Mouse (Mus musculus) midbrain, embryonic 16.5 days (tissue): Measurements from ENCODE around the gene Apex1. TPM values are rescaled to one million over a fixed set of nuclear protein-coding genes. Genes with fewer than 3 reads are reported as not detected.

Source experiments
- ATAC-seq: fragments of 200-750 bp; cut with Nextera tagmentation; 2 replicates; pipeline ENCODE4 v1.8.0; 2017; ENCODE audit warnings: moderate TSS enrichment
- H3K27ac ChIP-seq: fragments of 300-500 bp; sonication (generic); 2 replicates; pipeline ENCODE4 v1.5.1; 2014; ENCODE audit warnings: mild to moderate bottlenecking, low read length, mixed read lengths
- H3K27me3 ChIP-seq: fragments of 300-500 bp; sonication (generic); 2 replicates; pipeline ENCODE4 v1.6.1; 2014; ENCODE audit warnings: low read depth, low read length, mixed read lengths; ENCODE audit not compliant: control insufficient read depth, insufficient read depth
- H3K36me3 ChIP-seq: fragments of 300-500 bp; sonication (generic); 2 replicates; pipeline ENCODE4 v1.6.1; 2014; ENCODE audit warnings: mild to moderate bottlenecking, low read length, moderate library complexity, mixed read lengths; ENCODE audit not compliant: control insufficient read depth, insufficient read depth
- H3K4me1 ChIP-seq: fragments of 300-500 bp; sonication (generic); 2 replicates; pipeline ENCODE4 v1.6.1; 2014; ENCODE audit warnings: mild to moderate bottlenecking, low read length, mixed read lengths; ENCODE audit not compliant: control insufficient read depth, insufficient read depth
- H3K4me2 ChIP-seq: fragments of 300-500 bp; sonication (generic); 2 replicates; pipeline ENCODE4 v1.6.1; 2014; ENCODE audit warnings: mild to moderate bottlenecking, low read length, mixed read lengths
- H3K4me3 ChIP-seq: fragments of 300-500 bp; sonication (generic); 2 replicates; pipeline ENCODE4 v1.5.1; 2014; ENCODE audit warnings: low read depth, mild to moderate bottlenecking, low read length, moderate library complexity, mixed read lengths
- H3K9ac ChIP-seq: fragments of 300-500 bp; sonication (generic); 2 replicates; pipeline ENCODE4 v1.6.1; 2014; ENCODE audit warnings: low read depth, low read length, mixed read lengths
- H3K9me3 ChIP-seq: fragments of 300-500 bp; sonication (generic); replicated peaks from 2 replicates; pipeline ENCODE4 v1.6.1; 2014; ENCODE audit warnings: mild to moderate bottlenecking, low read length, mixed read lengths; ENCODE audit not compliant: control insufficient read depth, poor library complexity, severe bottlenecking
- WGBS: fragments of 180-500 bp; shearing (Covaris S2); extraction: QIAGEN DNeasy Blood & Tissue Kit; methylation state at CpG from one replicate; pipeline ENCODE4 v1.1.7; 2014; 5-methylcytosine and 5-hydroxymethylcytosine counted together
- polyA plus RNA-seq: library from polyadenylated mRNA; unstranded; fragments of >200 nt; fragmentation: Nextera tagmentation; extraction: Ambion mirVana; gene quantifications from 2 replicates; pipeline ENCODE4 v1.2.1, GENCODE M21; 2015

Gene Apex1
- 173 and 193 TPM in 2 replicates for polyA plus RNA-seq

GRCm38 (mm10) chr14:50924281-50925064 is at the start of gene Apex1, which contains the start of gene Osgep:
Gene Apex1, plus strand, starts transcription at chr14:50924968.
Gene Osgep, minus strand, starts transcription at chr14:50924893.
- Histone ChIP-seq H3K9me3 (no peaks in the 10 kb centered on the region), H3K27me3 (no peaks in the 10 kb centered on the region), H3K4me3 (peak within 1 kb of the TSS; percentile 64), H3K27ac (peak within 1 kb of the TSS; percentile 87), H3K4me2 (peak within 1 kb of the TSS; percentile 85), H3K4me1 (peaks cover 23% of the 10 kb centered on the region), H3K36me3 (peaks cover 17% of the 10 kb centered on the region), H3K9ac (peak within 1 kb of the TSS; percentile 83)
- peak; percentile 95 for ATAC-seq
- WGBS, result under 1% methylated on average over 57 of the region's 57 CpGs

GRCm38 (mm10) chr14:50875175-50875574 is 49.6 kb upstream of the Apex1 start:
- Histone ChIP-seq H3K4me1 (peaks cover 4% of the 10 kb centered on the region), H3K4me2 (no peak overlapping the region), H3K4me3 (no peak overlapping the region), H3K27ac (no peak overlapping the region), H3K9ac (no peak overlapping the region), H3K36me3 (no peaks in the 10 kb centered on the region), H3K27me3 (no peaks in the 10 kb centered on the region), H3K9me3 (no peaks in the 10 kb centered on the region)
- 94% methylated on average over 3 of the region's 3 CpGs for WGBS
- no peak for ATAC-seq

GRCm38 (mm10) chr14:50875591-50876230 is 49.1 kb upstream of the Apex1 start:
- Histone ChIP-seq H3K9me3 (no peaks in the 10 kb centered on the region), H3K4me1 (peaks cover 4% of the 10 kb centered on the region), H3K27me3 (no peaks in the 10 kb centered on the region), H3K4me2 (no peak overlapping the region), H3K36me3 (no peaks in the 10 kb centered on the region), H3K9ac (no peak overlapping the region), H3K27ac (no peak overlapping the region), H3K4me3 (no peak overlapping the region)
- no peak for ATAC-seq
- 83% methylated on average over 6 of the region's 6 CpGs for WGBS

GRCm38 (mm10) chr14:50876236-50876950 is 48.4 kb upstream of the Apex1 start:
- Histone ChIP-seq H3K36me3 (no peaks in the 10 kb centered on the region), H3K4me3 (no peak overlapping the region), H3K9ac (no peak overlapping the region), H3K9me3 (no peaks in the 10 kb centered on the region), H3K4me2 (no peak overlapping the region), H3K27me3 (no peaks in the 10 kb centered on the region), H3K4me1 (no peaks in the 10 kb centered on the region), H3K27ac (no peak overlapping the region)
- 83% methylated on average over 6 of the region's 6 CpGs for WGBS
- ATAC-seq, result no peak

GRCm38 (mm10) chr14:50891621-50892020 is 33.1 kb upstream of the Apex1 start:
- WGBS, result 92% methylated on average over 8 of the region's 8 CpGs
- Histone ChIP-seq H3K4me1 (peaks cover 7% of the 10 kb centered on the region), H3K4me3 (no peak overlapping the region), H3K36me3 (no peaks in the 10 kb centered on the region), H3K9me3 (no peaks in the 10 kb centered on the region), H3K4me2 (no peak overlapping the region), H3K9ac (no peak overlapping the region), H3K27me3 (no peaks in the 10 kb centered on the region), H3K27ac (no peak overlapping the region)
- no peak for ATAC-seq

- Histone ChIP-seq H3K4me2 (no peak overlapping the region), H3K27ac (no peak overlapping the region), H3K4me3 (no peak overlapping the region), H3K9me3 (no peaks in the 10 kb centered on the region), H3K27me3 (no peaks in the 10 kb centered on the region; the same call in 1 of the 2 replicates), H3K9ac (no peak overlapping the region), H3K36me3 (no peaks in the 10 kb centered on the region), H3K4me1 (peaks cover 9% of the 10 kb centered on the region)
- 92% methylated on average over 7 of the region's 7 CpGs for WGBS
- no peak for ATAC-seq
These were observed 32.7 kb upstream of the Apex1 start for GRCm38 (mm10) chr14:50892091-50892490.

GRCm38 (mm10) chr14:50892541-50893459 is 32.0 kb upstream of the Apex1 start:
- H3K4me3 ChIP-seq, result no peak overlapping the region
- no peak for ATAC-seq
- H3K9ac ChIP-seq, result no peak overlapping the region
- H3K9me3 ChIP-seq, result no peaks in the 10 kb centered on the region
- H3K27ac ChIP-seq, result no peak overlapping the region
- H3K4me1 ChIP-seq, result peaks cover 12% of the 10 kb centered on the region
- no peaks in the 10 kb centered on the region for H3K36me3 ChIP-seq
- 88% methylated on average over 22 of the region's 22 CpGs for WGBS
- H3K4me2 ChIP-seq, result no peak overlapping the region
- H3K27me3 ChIP-seq, result no peaks in the 10 kb centered on the region; the same call in 1 of the 2 replicates

GRCm38 (mm10) chr14:50895407-50895806 is 29.4 kb upstream of the Apex1 start:
- no peak overlapping the region for H3K4me2 ChIP-seq
- no peaks in the 10 kb centered on the region; the same call in 1 of the 2 replicates for H3K27me3 ChIP-seq
- H3K9ac ChIP-seq, result no peak overlapping the region
- H3K27ac ChIP-seq, result no peak overlapping the region
- no peak overlapping the region for H3K4me3 ChIP-seq
- peaks cover 12% of the 10 kb centered on the region for H3K4me1 ChIP-seq
- no peaks in the 10 kb centered on the region for H3K9me3 ChIP-seq
- H3K36me3 ChIP-seq, result no peaks in the 10 kb centered on the region
- ATAC-seq, result no peak
